Mouse (Mus musculus) midbrain, embryonic 12.5 days (tissue): ENCODE results near the gene Prpf6. TPM values are rescaled to one million over a fixed set of nuclear protein-coding genes. Genes with fewer than 3 reads are reported as not detected.

Experiments used
- ATAC-seq: fragments of 200-750 bp; cut with Nextera tagmentation; 2 replicates; pipeline ENCODE4 v1.8.0; 2017; ENCODE audit warnings: low read depth, moderate TSS enrichment, moderate library complexity; ENCODE audit not compliant: low FRiP score
- H3K27ac ChIP-seq: fragments of 300-500 bp; sonication (generic); replicated peaks from 2 replicates; pipeline ENCODE4 v1.5.1; 2016; ENCODE audit warnings: mild to moderate bottlenecking
- H3K27me3 ChIP-seq: fragments of 300-500 bp; sonication (generic); 2 replicates; pipeline ENCODE4 v1.6.1; 2016; ENCODE audit warnings: mild to moderate bottlenecking
- H3K36me3 ChIP-seq: fragments of 300-500 bp; sonication (generic); 2 replicates; pipeline ENCODE4 v1.6.1; 2016
- H3K4me1 ChIP-seq: fragments of 300-500 bp; sonication (generic); 2 replicates; pipeline ENCODE4 v1.6.1; 2016
- H3K4me2 ChIP-seq: fragments of 300-500 bp; sonication (generic); replicated peaks from 2 replicates; pipeline ENCODE4 v1.6.1; 2016; ENCODE audit warnings: mild to moderate bottlenecking, moderate library complexity
- H3K4me3 ChIP-seq: fragments of 300-500 bp; sonication (generic); 2 replicates; pipeline ENCODE4 v1.5.1; 2016; ENCODE audit warnings: mild to moderate bottlenecking
- H3K9ac ChIP-seq: fragments of 300-500 bp; sonication (generic); replicated peaks from 2 replicates; pipeline ENCODE4 v1.6.1; 2016; ENCODE audit warnings: mild to moderate bottlenecking, moderate library complexity
- H3K9me3 ChIP-seq: fragments of 300-500 bp; sonication (generic); 2 replicates; pipeline ENCODE4 v1.6.1; 2016; ENCODE audit warnings: mild to moderate bottlenecking
- WGBS: fragments of 180-500 bp; shearing (Covaris S2); methylation state at CpG from one replicate; pipeline ENCODE4 v1.1.7; 2016; 5-methylcytosine and 5-hydroxymethylcytosine counted together
- microRNA-seq: library from miRNA; unstranded; fragments of <30 nt; microRNA quantifications from one replicate; pipeline ENCODE4, GENCODE M21; 2017
- polyA plus RNA-seq: library from polyadenylated mRNA; unstranded; fragments of >200 nt; fragmentation: Nextera tagmentation; extraction: Ambion mirVana; gene quantifications from 2 replicates; pipeline ENCODE4 v1.2.1, GENCODE M21; 2016

Gene Prpf6
- polyA plus RNA-seq, 1 experiment from 2014 or later: 75.2 TPM

- Histone ChIP-seq H3K4me1 (peaks cover 19% of the 10 kb centered on the region), H3K4me3 (no peak overlapping the region), H3K27ac (no peak overlapping the region), H3K4me2 (no peak overlapping the region), H3K36me3 (no peaks in the 10 kb centered on the region), H3K9ac (no peak overlapping the region), H3K9me3 (no peaks in the 10 kb centered on the region), H3K27me3 (peaks cover 28% of the 10 kb centered on the region; the same call in 1 of the 2 replicates)
- 77% methylated on average over 33 of the region's 33 CpGs for whole genome bisulfite sequencing
- ATAC-seq: no peak
Measured at GRCm38 (mm10) chr2:181696801-181697420, 105.2 kb downstream of the Prpf6 start.

- peaks cover 28% of the 10 kb centered on the region; the same call in 1 of the 2 replicates for H3K27me3 ChIP-seq
- 41% methylated on average over 5 of the region's 5 CpGs for WGBS
- no peaks in the 10 kb centered on the region for H3K9me3 ChIP-seq
- no peak within 1 kb of the TSS for H3K4me2 ChIP-seq
- H3K4me3 ChIP-seq: no peak within 1 kb of the TSS
- no peak for ATAC-seq
- H3K36me3 ChIP-seq: no peaks in the 10 kb centered on the region
- H3K27ac ChIP-seq: no peak within 1 kb of the TSS
- no peak within 1 kb of the TSS for H3K9ac ChIP-seq
- peaks cover 7% of the 10 kb centered on the region for H3K4me1 ChIP-seq
Measured at GRCm38 (mm10) chr2:181698241-181698640, 106.6 kb downstream of the Prpf6 start, which contains the start of gene Lkaaear1. TSS of gene Lkaaear1 (minus strand) at chr2:181698442.

Small RNA genes within 50 kb of the gene (microRNA-seq; reads per million reads assigned to microRNA genes)
- gene Mir7006: not detected

Other genes with a start within 250 kb of the Prpf6 start
- 69.4 and 75.0 TPM in 2 replicates for gene Zgpat, start 226.9 kb upstream of the Prpf6 start, polyA plus RNA-seq
- gene Arfrp1, start 226.5 kb upstream of the Prpf6 start, polyA plus RNA-seq: 84.0 and 84.2 TPM in 2 replicates
- gene Lime1, start 211.8 kb upstream of the Prpf6 start, polyA plus RNA-seq: 36.2 and 40.3 TPM in 2 replicates
- 22.2 and 24.6 TPM in 2 replicates for gene Zbtb46, start 132.4 kb upstream of the Prpf6 start, polyA plus RNA-seq
- gene Abhd16b, start 98.7 kb upstream of the Prpf6 start, polyA plus RNA-seq: not detected in 2 replicates
- 122 and 135 TPM in 2 replicates for gene Tpd52l2, start 94.7 kb upstream of the Prpf6 start, polyA plus RNA-seq
- gene Dnajc5, start 71.4 kb upstream of the Prpf6 start, polyA plus RNA-seq: 137 and 140 TPM in 2 replicates
- gene Uckl1, start 7.0 kb upstream of the Prpf6 start, polyA plus RNA-seq: 60.4 and 71.6 TPM in 2 replicates
- 71.9 and 85.5 TPM in 2 replicates for gene Zfp512b, start 935 bp downstream of the Prpf6 start, polyA plus RNA-seq
- gene Samd10, start 7.3 kb downstream of the Prpf6 start, polyA plus RNA-seq: 88.8 and 92.4 TPM in 2 replicates
- not detected in 2 replicates for gene Gm29797, start 65.2 kb downstream of the Prpf6 start, polyA plus RNA-seq
- 15.4 and 19.3 TPM in 2 replicates for gene Sox18, start 79.8 kb downstream of the Prpf6 start, polyA plus RNA-seq
- 21.1 and 23.3 TPM in 2 replicates for gene Tcea2, start 88.4 kb downstream of the Prpf6 start, polyA plus RNA-seq
- 44.9 and 45.3 TPM in 2 replicates for gene Rgs19, start 102.1 kb downstream of the Prpf6 start, polyA plus RNA-seq
- gene Lkaaear1, start 106.6 kb downstream of the Prpf6 start, polyA plus RNA-seq: not detected in 2 replicates
- 41.8 and 42.5 TPM in 2 replicates for gene Oprl1, start 123.1 kb downstream of the Prpf6 start, polyA plus RNA-seq
- gene Myt1, start 171.5 kb downstream of the Prpf6 start, polyA plus RNA-seq: 66.4 and 76.0 TPM in 2 replicates
- 40.0 and 42.9 TPM in 2 replicates for gene Pcmtd2, start 246.0 kb downstream of the Prpf6 start, polyA plus RNA-seq